In genomic region chr11:22871628-22872306, GRCm38 (mm10) we compare ENCODE assay signal across 9 mouse cellular contexts. TPM values are rescaled to one million over a fixed set of nuclear protein-coding genes. Genes with fewer than 3 reads are reported as not detected.
DNase-seq lines count a peak whose midpoint lies in the region; ATAC-seq and TF ChIP-seq lines count a peak whose summit lies in the region.
"Had no signal": no experiment of that assay in that cellular context is flagged by ENCODE, and none has a peak within 500 bp of the region (broad histone marks: within the 10 kb centered on the region; RNA-seq: fewer than 3 reads in every experiment).

No protein-coding gene starts in this region.

- H3K4me3 ChIP-seq in gastrocnemius, adult 2 months: peak overlapping the region; percentile 45
- peak overlapping the region; percentile 44 to 76 for H3K4me3 ChIP-seq in MEL (ENCODE audit: control insufficient read depth in 1 of 2, insufficient read depth in 1 of 2, low read depth in 2 of 2, low read length in 2 of 2)
- H3K4me3 ChIP-seq: midbrain, embryonic 12.5 days had no signal

- intact Hi-C loops in gastrocnemius, adult 2 months (cut with DNase I): no loop called here
- intact Hi-C loops in gastrocnemius, postnatal 14 days (cut with DNase I; ENCODE audit: low total_unique reads): no loop called here

- peaks cover 7 to 14% of the 10 kb centered on the region in 2 experiments for H3K4me1 ChIP-seq in MEL (ENCODE audit: control insufficient read depth in 1 of 2, insufficient read depth in 2 of 2, low read length in 2 of 2)

- H3K27me3 ChIP-seq in MEL (ENCODE audit: control insufficient read depth in 1 of 2, insufficient read depth in 2 of 2, low read length in 2 of 2): no peaks in the 10 kb centered on the region

- TF ChIP-seq EP300 in MEL (IDR thresholded peaks at IDR 0.05; ENCODE audit: low read depth in 1 of 2, low read length in 2 of 2): peak; percentile 57 to 61

- H3K9me3 ChIP-seq in MEL (replicated peaks; ENCODE audit: insufficient read depth, low read length): no peaks in the 10 kb centered on the region
- H3K9me3 ChIP-seq: midbrain, embryonic 12.5 days had no signal

- peak; percentile 82 for ATAC-seq in inflammation-experienced regulatory T-cells, adult 6 months
- peak; percentile 75 for ATAC-seq in megakaryocyte, adult 5-6 weeks (ENCODE audit: poor library complexity, severe bottlenecking)

- TF ChIP-seq RAD21 in MEL (IDR thresholded peaks at IDR 0.05; ENCODE audit: low read depth, low read length): no peak

- no peaks in the 10 kb centered on the region; the same call in 1 of the 2 replicates for H3K79me2 ChIP-seq in MEL (ENCODE audit: control insufficient read depth, insufficient read depth, low read length, poor library complexity)

- peaks cover 0 to 19% of the 10 kb centered on the region in 2 experiments; a peak in 2 of 4 replicates for H3K36me3 ChIP-seq in MEL (ENCODE audit: control insufficient read depth in 1 of 2, insufficient read depth in 2 of 2, low read length in 2 of 2)
- H3K36me3 ChIP-seq: midbrain, embryonic 12.5 days had no signal

- TF ChIP-seq POLR2A in MEL (IDR thresholded peaks at IDR 0.05; ENCODE audit: control insufficient read depth in 1 of 2, insufficient read depth in 1 of 2, low read depth in 1 of 2, low read length in 2 of 2, poor library complexity in 1 of 2): peak in 1 of 2 experiments; percentile 51; a peak in 2 of 4 replicates

- no peak for DNase-seq in gastrocnemius, adult 2 months
- DNase-seq in gastrocnemius, postnatal 14 days: no peak
- peak; percentile 85 for DNase-seq in MEL (ENCODE audit: low read depth, low spot score)
- no peak for DNase-seq in urinary bladder, postnatal 14 days (ENCODE audit: low spot score)
- no peak for DNase-seq in gastrocnemius, postnatal 10 days
- DNase-seq in cerebellum, adult 9-10 months: no peak

- peak overlapping the region; percentile 59 for H3K27ac ChIP-seq in gastrocnemius, adult 2 months
- peak overlapping the region; percentile 82 for H3K27ac ChIP-seq in MEL (ENCODE audit: control insufficient read depth, low read depth, low read length)
- H3K27ac ChIP-seq: midbrain, embryonic 12.5 days had no signal

- H3K9ac ChIP-seq in MEL (ENCODE audit: control insufficient read depth, low read depth, low read length, poor library complexity, severe bottlenecking): peak overlapping the region; percentile 77
- H3K9ac ChIP-seq: midbrain, embryonic 12.5 days had no signal

- TF ChIP-seq CTCF in gastrocnemius, adult 2 months (IDR thresholded peaks at IDR 0.05): no peak
- no peak for TF ChIP-seq CTCF in MEL (IDR thresholded peaks at IDR 0.05 in 2 of 3, conservative IDR thresholded peaks at IDR 0.05 in 1 of 3; ENCODE audit: control insufficient read depth in 1 of 3, insufficient read depth in 1 of 3, low read depth in 2 of 3, low read length in 3 of 3, poor library complexity in 1 of 3, severe bottlenecking in 1 of 3)

TF ChIP-seq in MEL, 35 proteins besides CTCF, POLR2A, EP300 and RAD21:
- TF ChIP-seq TBP (IDR thresholded peaks at IDR 0.05; ENCODE audit: low read depth, low read length): peak; percentile 68
- no peak for TF ChIP-seq JUND (IDR thresholded peaks at IDR 0.05; ENCODE audit: low read depth, low read length)
- no peak for TF ChIP-seq MEF2A (IDR thresholded peaks at IDR 0.05; ENCODE audit: extremely low read depth, insufficient replicate concordance, low read depth, low read length, poor library complexity, severe bottlenecking)
- 0 out of 2 replicates have a peak, but pooled peaks have one; percentile 44 for TF ChIP-seq MYB (IDR thresholded peaks at IDR 0.05; ENCODE audit: low read depth, low read length)
- peak; percentile 22; the same call in 1 of the 2 replicates for TF ChIP-seq SMC3 (IDR thresholded peaks at IDR 0.05; ENCODE audit: low read depth, low read length)
- no peak for TF ChIP-seq NRF1 (IDR thresholded peaks at IDR 0.05; ENCODE audit: insufficient read depth, low read depth, low read length, poor library complexity, severe bottlenecking)
- TF ChIP-seq CHD2 (IDR thresholded peaks at IDR 0.05; ENCODE audit: low read length): no peak
- peak; percentile 68 for TF ChIP-seq HCFC1 (IDR thresholded peaks at IDR 0.05; ENCODE audit: low read depth, low read length)
- TF ChIP-seq POLR2AphosphoS5 (IDR thresholded peaks at IDR 0.05; ENCODE audit: borderline replicate concordance, low read depth, low read length): no peak
- TF ChIP-seq USF2 (IDR thresholded peaks at IDR 0.05; ENCODE audit: borderline replicate concordance in 1 of 2, insufficient read depth in 1 of 2, low read depth in 1 of 2, low read length in 2 of 2): peak in 1 of 2 experiments; percentile 27; a peak in 1 of 4 replicates
- TF ChIP-seq USF1 (IDR thresholded peaks at IDR 0.05; ENCODE audit: low read depth, low read length): no peak
- TF ChIP-seq ZKSCAN1 (IDR thresholded peaks at IDR 0.05; ENCODE audit: low read depth, low read length): no peak
- TF ChIP-seq TAL1 (IDR thresholded peaks at IDR 0.05; ENCODE audit: low read length): peak; percentile 35
- no peak for TF ChIP-seq GABPA (IDR thresholded peaks at IDR 0.05; ENCODE audit: low read depth, low read length)
- TF ChIP-seq ELF1 (IDR thresholded peaks at IDR 0.05; ENCODE audit: low read depth, low read length): peak; percentile 78
- TF ChIP-seq NELFE (IDR thresholded peaks at IDR 0.05; ENCODE audit: low read depth, low read length): peak; percentile 42; the same call in 1 of the 2 replicates
- peak; percentile 39 for TF ChIP-seq TCF12 (IDR thresholded peaks at IDR 0.05; ENCODE audit: low read depth, low read length)
- TF ChIP-seq CHD1 (IDR thresholded peaks at IDR 0.05; ENCODE audit: low read depth, low read length): peak; percentile 19; the same call in 1 of the 2 replicates
- TF ChIP-seq UBTF (IDR thresholded peaks at IDR 0.05; ENCODE audit: borderline replicate concordance, insufficient read depth, low read depth, low read length): no peak
- TF ChIP-seq E2F4 (IDR thresholded peaks at IDR 0.05; ENCODE audit: borderline replicate concordance, low read depth, low read length): no peak; the same call in 1 of the 2 replicates
- TF ChIP-seq MAZ (IDR thresholded peaks at IDR 0.05; ENCODE audit: low read depth, low read length): peak; percentile 30; the same call in 1 of the 2 replicates
- TF ChIP-seq MAX (IDR thresholded peaks at IDR 0.05; ENCODE audit: low read length): peak; percentile 61; the same call in 1 of the 2 replicates
- TF ChIP-seq SIN3A (IDR thresholded peaks at IDR 0.05; ENCODE audit: low read length): peak; percentile 63; the same call in 1 of the 2 replicates
- TF ChIP-seq KAT2A (conservative IDR thresholded peaks at IDR 0.05; ENCODE audit: low read depth, low read length): no peak
- peak; percentile 37 for TF ChIP-seq ZC3H11A (IDR thresholded peaks at IDR 0.05; ENCODE audit: low read depth, low read length)
- TF ChIP-seq ZNF384 (IDR thresholded peaks at IDR 0.05; ENCODE audit: low read depth, low read length): no peak
- peak; percentile 83; the same call in 1 of the 2 replicates for TF ChIP-seq POLR2AphosphoS2 (IDR thresholded peaks at IDR 0.05; ENCODE audit: low read length)
- peak; percentile 21; the same call in 1 of the 2 replicates for TF ChIP-seq RCOR1 (IDR thresholded peaks at IDR 0.05; ENCODE audit: low read depth, low read length)
- TF ChIP-seq MAFK (IDR thresholded peaks at IDR 0.05; ENCODE audit: borderline replicate concordance, low read depth, low read length): no peak
- peak; percentile 89 for TF ChIP-seq GATA1 (IDR thresholded peaks at IDR 0.05; ENCODE audit: low read depth, low read length)
- peak; percentile 74 for TF ChIP-seq ZMIZ1 (IDR thresholded peaks at IDR 0.05; ENCODE audit: low read depth, low read length)
- peak; percentile 70 for TF ChIP-seq MXI1 (IDR thresholded peaks at IDR 0.05; ENCODE audit: low read depth, low read length)
- TF ChIP-seq MYC (IDR thresholded peaks at IDR 0.05; ENCODE audit: low read depth, low read length): peak; percentile 60; the same call in 1 of the 2 replicates
- TF ChIP-seq ETS1 (IDR thresholded peaks at IDR 0.05; ENCODE audit: low read depth, low read length): peak; percentile 39; the same call in 1 of the 2 replicates
- TF ChIP-seq BHLHE40 (IDR thresholded peaks at IDR 0.05; ENCODE audit: borderline replicate concordance, low read depth, low read length): no peak

RNA-seq across cellular contexts. Expression of gene B3gnt2, which starts 11.0 kb away (rescaled TPM):
- total RNA-seq in gastrocnemius, adult 2 months (2021): 1 to 10 TPM; 1.6 to 2.1 TPM
- 1 to 10 TPM; 4.4 to 5.7 TPM for total RNA-seq in gastrocnemius, postnatal 14 days (2021)
- total RNA-seq in MEL (2012; rRNA removed): 36.7 and 36.8 TPM in 2 replicates
- 10 to 100 TPM in 1 of 2 experiments, not detected in 1; 66.4 TPM for polyA plus RNA-seq in MEL (2012; ENCODE audit: insufficient read depth in 1 of 2, insufficient read length in 2 of 2, low read depth in 1 of 2, low replicate concordance in 2 of 2, missing spikeins in 1 of 2)
- 10 to 100 TPM in 1 of 3 experiments, 1 to 10 TPM in 2; 5.8 to 12.1 (median 7.6) TPM for polyA plus RNA-seq in inflammation-experienced regulatory T-cells, adult 6 months (2017; shearing (Covaris generic))
- total RNA-seq in megakaryocyte, adult 5-6 weeks (2015): 8.3 and 13.0 TPM in 2 replicates
- total RNA-seq in megakaryocyte, adult 5-6 weeks (2017): 20.8 and 28.9 TPM in 2 replicates
- total RNA-seq in gastrocnemius, postnatal 10 days (2021): 1 to 10 TPM; 4.0 to 4.4 TPM
